Mouse (Mus musculus) urinary bladder, adult 2 months (tissue): ENCODE measurements at regions not wholly inside any gene's neighbourhood (a gene's known extent, or its start where the extent isn't known, plus 50 kb on each side); places are given as distances from the start of the nearest gene placed in this dataset.

Experiments used
- DNase-seq: peaks from one replicate; pipeline ENCODE4 v3.0.0; 2022; ENCODE audit warnings: low spot score

DNA sequence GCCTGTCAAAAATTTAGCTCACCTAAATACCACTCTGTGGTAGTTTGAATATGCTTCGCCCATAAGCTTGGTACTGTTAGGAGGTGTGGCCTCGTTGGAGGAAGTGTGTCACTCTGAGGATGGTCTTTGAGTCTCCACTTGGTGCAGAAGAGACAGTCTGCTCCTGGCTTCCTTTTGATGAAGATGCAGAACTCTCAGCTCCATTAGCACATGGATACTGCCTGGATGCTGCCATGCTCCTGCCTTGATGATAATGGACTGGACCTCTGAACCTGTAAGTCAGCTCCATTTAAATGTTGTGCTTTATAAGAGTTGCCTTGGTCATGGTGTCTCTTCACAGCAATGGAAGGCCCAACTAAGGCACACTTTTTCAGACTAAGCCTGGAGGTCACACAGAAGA lies 56.9 kb upstream of the Pik3r1 start:
- no peak for DNase-seq

DNA sequence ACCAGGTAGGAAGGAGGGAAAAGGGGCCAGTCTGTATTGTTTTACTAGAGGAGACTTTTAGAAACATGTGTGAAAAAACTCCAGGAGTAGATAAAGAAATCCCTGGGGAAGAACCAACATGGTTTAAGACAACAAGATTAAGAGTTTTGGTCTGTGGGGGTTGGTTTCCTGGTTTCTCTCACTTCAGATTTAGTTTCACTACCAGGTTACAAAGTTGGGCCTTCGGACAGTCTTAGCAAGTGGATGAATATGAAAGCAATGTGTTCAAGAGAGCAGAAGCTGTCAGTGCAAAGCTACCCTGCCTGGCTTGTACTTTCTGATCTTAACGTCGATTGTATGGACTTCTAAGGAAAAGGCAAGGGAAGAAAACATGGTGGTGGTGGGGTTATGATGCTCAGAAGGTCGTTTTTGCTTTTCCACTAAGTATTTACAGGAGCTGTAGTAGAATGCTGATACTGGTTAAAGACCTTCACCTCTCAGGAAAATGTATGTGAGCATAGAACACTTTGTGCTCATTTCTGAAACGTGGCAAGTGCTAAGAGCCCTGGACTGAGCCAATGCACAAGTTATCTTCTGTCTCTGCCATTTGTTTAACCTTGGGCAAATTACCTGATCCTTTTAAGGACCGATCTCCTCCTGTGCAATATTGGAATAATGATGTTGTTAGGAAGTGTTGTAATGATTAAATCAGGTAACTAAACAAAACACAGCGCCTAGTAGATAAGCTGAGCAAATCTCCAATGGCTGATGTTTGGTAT lies 64.0 kb upstream of the Pik3r1 start:
- no peak for DNase-seq

DNA sequence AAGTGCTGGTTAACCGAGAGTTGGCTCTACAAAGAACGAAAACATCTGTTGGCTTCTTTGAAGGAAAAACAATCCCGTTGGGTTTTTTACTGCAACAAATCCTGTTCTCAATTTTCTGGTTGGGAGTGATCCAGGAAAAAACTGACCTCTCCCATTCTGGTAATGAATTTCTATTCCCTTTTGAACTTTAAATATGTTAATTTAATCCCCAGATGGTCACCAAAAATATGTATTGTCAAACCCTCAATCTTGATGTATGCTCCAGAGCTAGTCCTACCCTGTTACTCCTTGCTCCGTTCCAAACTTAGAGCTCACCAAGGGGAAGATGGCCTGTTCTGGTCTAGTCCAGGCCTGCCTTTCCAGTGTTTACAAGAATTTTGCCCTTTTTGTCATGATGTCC lies 66.5 kb upstream of the Pik3r1 start:
- DNase-seq, result no peak

DNA sequence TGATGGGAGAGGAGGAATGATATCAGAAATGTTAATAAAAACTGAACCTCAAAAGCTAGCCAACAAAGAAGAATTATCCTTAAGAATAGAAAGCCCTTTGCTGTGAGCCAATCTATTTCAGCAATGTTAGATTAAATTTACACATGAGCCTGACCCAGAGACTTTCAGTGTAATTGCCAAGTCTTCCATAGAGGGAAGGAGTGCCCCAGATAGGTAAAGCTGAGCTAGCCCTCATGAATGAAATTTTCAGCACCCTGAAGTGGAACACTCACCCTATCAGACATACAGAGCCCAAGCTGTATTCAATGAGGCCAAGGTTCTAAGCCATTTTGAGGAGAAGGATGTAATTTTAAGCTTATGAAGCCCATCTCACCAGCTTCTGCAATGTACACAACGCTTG lies 69.0 kb upstream of the Pik3r1 start:
- DNase-seq, result no peak

DNA sequence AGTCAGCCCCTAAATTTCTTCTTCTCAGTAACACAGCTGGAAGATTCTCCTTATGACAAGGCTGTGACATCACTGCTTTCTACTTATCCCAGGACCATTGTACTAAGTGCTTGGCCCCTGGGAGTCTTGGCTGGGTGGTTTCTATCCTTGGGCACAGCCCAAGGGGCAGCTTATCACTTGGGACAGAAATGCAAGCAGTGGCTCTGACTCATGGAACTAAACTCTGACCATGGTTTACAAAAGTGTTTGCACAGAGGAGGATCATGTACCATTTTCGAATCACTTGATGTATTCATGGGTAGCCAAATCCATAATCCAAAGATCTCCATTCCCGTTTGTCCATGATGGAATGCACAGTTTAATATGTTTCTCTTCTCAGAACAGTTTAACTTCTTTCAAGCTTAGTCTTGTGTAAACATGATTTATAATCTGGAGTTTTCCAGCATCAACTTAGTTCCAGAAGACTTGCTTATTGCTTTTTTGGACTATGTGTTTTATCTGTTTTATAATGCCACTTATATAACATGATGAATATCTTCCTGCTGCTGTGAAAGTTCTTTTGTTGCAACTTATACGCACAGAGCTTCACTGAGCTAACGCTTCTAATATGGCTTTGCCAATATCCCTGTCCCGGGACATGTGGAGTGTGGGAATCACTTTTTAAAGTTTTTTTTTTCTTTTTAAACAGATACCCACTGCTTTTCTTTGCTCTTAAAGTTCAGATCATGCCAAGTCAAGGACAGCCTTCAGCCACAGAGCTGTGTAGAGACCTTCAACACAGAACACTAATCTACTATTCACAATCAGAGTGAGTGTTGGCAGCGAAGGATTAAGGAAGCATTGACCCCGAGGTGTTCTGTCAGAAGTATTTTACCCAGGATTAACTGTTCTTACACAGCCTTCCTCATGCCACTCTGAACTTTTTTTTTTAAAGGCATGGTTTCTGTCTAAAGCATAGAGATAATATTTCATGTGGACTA lies 76.7 kb upstream of the Pik3r1 start:
- DNase-seq, result no peak

DNA sequence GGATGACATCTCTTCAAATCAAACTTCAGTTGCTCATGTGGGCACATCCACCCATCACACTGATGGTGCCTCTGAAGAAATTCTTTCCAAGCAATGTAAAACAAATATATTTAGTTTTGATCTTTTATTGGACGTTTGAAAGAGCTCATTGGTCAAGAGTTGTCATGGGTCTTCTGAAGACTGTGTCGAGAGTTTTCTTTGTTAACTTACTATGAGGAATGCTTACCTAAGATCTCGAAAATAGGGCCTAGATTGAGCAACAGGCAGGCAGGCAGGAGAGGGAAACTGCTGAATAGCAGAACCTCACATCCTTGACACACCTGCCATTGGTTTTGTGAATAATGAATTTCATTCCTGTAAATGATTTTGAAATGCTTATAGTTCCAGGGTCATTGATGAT lies 78.0 kb upstream of the Pik3r1 start:
- no peak for DNase-seq

DNA sequence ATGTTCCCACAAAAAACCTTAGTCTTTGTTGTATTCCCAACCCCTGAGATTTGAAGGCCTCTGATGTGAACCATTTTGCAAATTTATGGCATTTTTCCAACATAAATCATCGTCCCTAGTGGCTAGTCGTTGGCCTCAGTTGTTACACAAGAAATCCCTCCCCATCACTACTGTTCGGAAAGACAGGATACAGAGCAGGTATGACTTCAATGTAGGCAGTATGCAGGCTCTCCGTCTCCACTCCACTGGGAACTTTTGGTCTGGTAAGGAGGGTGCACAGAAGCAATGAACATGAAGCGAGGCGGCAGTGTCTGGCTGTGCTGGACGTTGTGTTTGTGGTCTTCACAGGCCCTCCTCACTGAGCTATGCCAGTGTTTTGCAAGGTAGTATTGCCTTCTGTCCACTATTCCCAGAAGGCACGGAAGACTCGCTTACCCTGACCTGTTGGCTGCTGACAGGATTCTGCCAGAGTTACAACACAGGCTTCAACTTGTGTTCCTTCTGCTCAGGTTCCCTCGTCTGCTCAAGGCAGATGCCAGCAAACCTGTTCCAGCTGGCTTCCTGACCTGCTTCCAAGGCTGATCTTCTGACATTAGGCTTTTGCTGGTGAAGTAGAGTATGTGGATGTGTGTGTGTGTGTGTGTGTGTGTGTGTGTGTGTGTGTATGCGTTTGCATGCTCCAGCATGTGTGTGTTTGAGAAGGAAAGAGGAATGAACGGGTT lies 80.0 kb upstream of the Pik3r1 start:
- DNase-seq, result no peak

DNA sequence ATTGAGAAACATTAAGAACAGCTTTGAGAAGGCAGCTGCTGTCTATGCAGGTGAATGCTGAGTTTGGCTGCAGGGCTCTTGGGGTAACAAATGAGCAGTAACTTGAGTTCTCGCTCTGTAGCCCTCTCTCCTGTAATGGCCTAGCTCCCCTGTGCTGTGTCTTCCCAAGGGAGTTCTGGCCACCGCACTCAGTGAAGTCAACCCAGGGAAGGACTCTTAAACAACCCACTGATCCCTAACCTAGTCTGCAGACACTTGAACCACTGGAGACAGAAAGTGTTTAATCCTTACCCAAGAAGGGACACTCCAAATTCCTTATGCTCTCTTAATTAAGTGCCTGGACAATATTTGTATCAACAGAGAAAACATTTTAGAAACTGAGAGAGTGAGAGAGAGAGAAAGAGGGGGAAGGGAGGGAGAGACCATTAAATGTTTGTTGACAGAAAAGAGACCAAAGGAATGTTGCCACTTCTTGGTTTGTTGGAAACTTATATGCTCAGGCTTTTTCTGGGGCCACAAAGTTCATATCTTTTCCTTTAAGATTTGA lies 80.7 kb upstream of the Pik3r1 start:
- DNase-seq, result no peak

DNA sequence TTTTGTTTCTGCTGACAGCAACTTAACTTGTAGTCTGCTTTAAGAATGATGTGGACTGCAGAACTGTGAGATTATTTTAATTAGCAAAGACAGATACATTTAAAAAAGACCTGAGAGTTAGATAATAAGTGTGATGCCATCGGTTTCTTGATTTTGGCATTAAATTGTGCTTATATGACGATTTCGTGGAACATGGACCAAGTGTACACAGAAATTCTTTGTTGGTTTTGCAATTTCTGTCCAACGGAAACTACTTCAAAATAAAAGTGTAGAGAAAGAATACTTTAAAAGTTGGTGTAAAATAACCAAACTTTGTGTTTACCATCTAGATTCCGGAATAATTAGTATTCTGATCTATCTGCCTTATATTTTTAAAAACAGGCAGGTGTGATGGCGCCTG lies 81.4 kb upstream of the Pik3r1 start:
- DNase-seq, result no peak

DNA sequence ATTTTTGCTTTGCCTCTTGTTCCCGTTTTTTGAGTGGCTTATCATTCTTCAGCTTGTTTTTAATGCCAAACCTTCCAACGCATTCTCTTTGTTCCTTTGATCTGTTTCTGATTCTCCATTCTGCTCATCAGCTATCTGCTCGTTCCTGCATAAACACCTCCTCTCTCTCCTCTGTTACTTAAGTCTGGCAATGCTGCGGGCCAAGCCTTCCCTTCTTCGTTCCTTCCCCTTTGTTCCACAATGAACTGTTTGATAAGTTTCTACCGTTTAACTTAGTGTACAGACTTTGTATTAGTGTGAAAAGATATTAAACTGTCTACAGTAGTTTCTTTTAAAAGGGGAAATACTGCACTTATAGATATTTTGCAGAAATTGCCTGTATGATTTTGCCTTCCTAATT lies 83.3 kb upstream of the Pik3r1 start:
- DNase-seq, result no peak

DNA sequence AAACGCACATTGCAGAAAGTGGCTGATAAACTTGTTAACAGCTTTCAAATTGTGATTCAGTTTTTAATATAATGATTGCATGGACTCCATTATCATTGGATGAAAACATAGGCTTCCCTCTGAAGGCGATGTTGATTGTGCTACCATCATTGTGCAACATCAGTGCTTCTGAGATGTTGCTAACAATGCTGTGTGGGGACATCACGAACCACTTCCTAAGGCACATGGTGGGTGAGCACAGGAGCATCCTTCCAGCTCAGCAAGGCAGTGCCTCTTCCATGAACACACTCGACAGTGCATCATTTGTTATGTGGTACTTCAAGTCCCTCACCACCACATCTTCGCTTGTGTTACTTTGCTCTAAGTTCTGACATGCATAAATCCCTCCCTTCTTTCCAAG lies 84.9 kb upstream of the Pik3r1 start:
- no peak for DNase-seq

DNA sequence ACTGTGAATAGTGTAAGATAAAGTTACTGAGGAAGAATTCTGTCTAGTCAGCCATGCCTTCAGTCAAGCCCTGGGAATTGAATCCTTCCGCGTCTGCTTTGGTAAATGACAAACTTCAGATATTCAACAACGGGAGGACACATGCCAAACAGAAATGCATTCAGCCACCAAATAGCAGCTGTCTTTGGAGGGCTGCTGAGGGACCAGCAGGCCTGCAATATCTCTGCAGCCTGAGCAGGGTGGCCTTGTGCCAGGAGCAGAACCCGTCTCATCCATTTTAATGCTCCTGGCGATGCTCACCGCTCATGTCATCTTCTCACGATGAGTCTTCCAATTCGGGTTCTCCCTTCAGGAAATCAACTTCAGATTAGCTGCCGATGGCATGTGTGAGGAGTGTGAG lies 87.1 kb upstream of the Pik3r1 start:
- no peak for DNase-seq

DNA sequence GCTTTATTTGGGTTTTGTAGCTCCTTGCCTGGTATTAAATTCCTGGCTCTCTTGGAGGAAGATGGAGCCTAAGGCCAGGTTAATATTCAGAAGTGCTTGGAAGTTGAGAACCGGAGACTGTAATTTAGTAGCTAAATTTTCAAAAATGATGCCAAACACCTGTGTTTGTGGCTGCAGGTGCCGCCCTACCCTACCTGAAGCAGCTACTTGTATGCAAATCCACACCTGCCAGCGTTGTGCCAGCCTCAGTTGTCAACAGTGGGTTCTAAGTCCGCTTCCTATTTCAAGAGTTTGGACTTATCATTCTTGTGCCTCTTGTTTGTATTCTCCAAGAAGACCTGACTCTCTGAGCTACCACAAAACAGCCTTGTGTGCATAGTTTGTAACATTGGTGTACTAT lies 92.7 kb upstream of the Pik3r1 start:
- no peak for DNase-seq

DNA sequence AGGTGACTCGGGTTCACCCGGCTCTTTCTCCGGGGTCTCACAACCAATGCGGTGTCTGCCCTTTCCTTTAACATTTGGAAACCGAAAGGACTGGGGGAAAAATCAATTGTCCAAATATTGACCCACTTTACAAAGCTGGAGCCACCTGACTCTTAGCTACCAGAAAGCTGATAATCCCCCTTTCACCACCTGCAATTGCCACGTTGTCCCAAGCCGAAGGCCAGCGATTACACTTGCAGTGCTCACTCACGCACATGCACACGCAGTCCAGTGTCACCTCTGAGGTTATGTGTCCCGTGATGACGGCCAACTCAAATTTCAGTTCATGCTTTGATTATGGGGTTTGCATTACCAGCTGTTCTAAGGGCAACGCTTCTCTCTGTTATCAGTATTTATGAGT lies 94.0 kb upstream of the Pik3r1 start:
- no peak for DNase-seq

DNA sequence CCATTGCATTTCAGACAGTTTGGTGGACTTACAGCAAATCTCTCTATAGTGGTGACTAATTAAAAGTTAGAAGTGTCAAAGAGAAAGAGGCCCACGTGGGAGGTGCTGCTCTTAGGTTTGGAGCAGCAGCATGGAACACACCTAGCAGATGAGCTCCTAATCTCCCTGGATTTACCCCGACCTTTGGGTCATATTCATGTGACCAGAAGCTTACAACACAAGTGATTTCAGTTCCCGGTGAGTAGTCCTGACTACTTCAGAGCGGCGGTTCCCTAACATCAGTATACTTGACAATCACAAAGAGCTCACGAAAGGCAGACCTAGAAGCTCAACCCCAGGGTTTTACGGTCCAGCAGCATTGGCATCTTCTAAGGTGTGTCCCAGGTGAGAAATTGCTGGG lies 95.0 kb upstream of the Pik3r1 start:
- no peak for DNase-seq

DNA sequence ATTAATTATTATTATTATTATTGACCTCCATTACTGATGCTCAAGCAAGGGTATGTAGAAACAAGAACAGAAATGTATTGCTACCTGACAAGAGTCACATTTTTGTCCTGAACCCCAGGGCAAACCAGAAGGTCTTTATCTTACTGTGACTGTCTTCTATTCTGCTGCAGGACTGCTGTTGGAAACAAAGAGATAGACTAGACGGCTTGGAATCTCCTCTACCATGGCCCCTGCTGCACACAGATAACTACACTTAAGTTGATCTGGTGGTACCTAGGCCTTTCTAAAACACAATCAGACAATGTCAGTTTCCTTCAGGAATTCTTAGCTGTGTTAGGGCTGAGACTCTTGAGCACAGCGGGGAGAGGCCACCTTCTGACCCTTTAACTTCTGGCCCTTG lies 95.6 kb upstream of the Pik3r1 start:
- DNase-seq, result no peak

DNA sequence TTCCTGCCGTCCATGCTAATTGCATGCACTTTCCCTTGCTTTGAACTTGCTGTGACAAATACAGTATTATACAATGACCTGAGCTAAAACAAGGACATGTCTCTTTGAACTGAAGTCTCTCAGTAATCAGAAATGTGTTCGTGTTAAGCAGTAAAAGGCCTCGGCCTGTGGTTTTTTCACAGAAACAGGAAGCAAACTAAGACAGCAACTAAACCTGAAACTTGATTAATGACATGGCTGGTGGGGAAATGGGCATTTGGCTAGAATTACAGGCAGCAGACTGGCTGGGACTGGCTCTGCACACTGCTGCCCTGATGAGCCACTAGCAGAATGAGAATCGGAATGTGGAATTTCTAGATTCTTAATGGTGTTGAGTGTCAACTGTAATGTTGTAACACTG lies 98.8 kb upstream of the Pik3r1 start:
- no peak for DNase-seq

DNA sequence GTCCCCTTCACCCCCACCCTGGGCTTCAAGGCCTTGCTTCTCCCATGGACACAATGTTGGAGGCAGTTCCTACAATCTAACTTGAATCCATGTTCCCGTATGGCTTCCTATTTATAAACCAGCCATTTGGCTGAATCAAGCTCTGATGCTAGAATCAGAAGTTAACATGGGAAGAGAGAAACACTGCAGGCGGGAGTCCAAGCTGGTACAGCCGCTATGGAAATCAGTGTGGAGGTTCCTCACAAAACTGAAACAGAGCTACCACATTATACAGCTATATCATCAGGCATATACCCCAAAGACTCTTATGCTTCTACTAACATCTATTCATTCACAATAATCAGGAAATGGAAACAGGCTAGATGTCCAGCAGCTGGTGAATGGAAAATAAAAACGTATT lies 106.7 kb upstream of the Pik3r1 start:
- DNase-seq, result no peak

DNA sequence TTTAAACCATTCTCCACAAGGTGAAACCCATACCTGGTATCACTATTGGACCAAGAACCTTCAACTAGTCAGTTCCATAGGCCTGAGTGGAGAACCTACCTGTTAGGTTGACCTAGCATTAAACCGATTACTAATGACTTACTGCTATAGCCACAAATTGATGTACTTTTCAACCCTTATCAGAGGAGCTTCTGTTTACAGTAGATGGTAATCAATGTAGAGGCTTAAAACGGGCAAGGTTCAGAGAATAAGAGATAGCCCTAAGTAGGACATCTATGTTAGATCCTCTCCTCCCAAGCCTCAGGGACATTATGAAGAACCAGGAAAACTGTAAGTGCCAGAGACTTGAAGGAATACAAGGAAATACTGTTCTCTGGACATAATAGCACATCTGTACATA lies 108.1 kb upstream of the Pik3r1 start:
- DNase-seq, result no peak

DNA sequence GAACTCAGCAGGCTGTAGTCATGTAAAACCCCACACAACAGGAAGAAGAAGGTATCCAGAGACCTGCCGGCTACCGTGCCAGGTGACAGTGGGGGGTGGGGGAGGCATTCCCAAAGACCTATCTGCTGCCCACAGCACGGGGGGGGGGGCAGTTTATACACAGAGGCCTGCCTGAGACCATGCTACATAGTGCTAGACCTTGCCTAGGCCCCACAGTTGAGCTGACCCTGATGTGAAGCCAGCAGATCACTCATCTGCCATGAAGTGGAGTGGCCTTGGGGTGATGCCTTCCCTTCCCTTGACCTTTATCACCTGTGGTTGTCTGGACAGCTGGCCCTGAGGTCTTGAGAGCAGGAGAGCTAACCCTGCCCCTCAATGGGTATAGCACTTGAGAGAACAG lies 108.6 kb upstream of the Pik3r1 start:
- no peak for DNase-seq

DNA sequence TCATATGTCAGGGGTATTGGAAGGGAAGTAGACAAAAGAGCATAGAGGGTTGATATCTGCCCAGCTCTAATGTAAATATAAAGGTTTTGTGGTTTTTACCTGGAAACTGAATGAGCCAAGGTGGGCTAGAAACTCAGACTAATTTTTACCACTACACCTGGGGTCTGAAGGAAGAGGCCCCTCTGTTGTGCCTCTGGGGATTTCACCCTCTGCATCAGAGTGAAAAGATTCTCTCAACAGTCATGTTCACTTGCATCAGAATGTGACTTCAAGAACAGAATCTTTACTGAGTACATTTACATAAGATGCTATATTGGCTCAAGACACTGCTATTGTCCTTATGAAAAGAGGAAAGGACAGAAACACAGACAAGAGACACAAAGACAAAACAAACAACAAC lies 110.2 kb upstream of the Pik3r1 start:
- DNase-seq, result no peak

DNA sequence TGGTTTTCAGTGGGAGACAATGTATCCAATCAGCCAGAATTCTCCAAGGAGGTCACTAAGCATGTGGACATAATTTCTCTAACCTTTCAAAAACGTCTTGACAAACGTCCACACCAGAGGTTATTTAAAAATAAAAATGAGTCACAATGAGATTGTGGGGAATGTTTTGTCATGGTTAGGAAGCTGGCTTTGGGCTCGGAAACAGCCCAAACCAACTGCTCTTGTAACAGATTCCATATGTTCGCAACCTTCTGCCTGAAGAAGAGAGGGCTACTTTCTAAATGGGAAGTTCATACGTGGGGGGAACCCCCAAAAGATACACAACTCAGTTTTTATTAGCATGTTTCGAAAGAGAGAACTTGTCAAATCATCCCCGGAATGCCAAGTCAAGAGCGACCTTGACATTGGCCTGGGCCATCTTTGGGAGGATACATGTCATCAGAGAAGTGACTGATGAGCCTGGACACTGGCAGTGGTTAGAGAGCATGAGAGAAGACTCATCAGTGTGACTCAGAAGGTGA lies 111.6 kb upstream of the Pik3r1 start:
- DNase-seq, result no peak
